Mouse (Mus musculus): ENCODE data around the gene Saxo1.
A peak's percentile ranks its signal among the peaks of the same experiment; 100 is the strongest.

Gene Saxo1

GRCm38 (mm10) chr4:86558228-86558627 is at the start of gene Saxo1:
TSS of gene Saxo1 (minus strand) at chr4:86558328.
- no peak for DNase-seq (ENCODE audit: inconsistent ontology term)

DNA sequence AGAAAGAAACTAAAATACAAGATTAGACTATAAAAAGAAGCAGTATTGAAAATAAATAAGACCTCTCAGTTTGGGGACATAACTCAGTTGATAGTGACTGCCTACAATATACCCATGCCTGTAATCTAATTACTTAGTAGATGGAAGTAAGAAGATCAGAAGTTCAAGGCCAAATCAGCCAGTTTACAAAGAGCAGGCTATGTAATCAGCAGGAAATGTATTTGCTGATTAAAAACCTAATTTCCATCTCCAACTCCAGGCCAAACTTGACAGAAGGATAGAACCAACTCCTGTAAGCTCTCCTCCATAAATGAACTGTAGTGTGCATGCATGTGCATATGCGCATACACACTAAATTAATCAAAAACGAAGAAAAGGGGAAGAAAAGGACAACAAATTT is 33.2 kb upstream of the Saxo1 start:
- no peak for DNase-seq (ENCODE audit: inconsistent ontology term)

- DNase-seq (ENCODE audit: inconsistent ontology term), result no peak
These were observed 30.1 kb upstream of the Saxo1 start for GRCm38 (mm10) chr4:86588236-86588635.

DNA sequence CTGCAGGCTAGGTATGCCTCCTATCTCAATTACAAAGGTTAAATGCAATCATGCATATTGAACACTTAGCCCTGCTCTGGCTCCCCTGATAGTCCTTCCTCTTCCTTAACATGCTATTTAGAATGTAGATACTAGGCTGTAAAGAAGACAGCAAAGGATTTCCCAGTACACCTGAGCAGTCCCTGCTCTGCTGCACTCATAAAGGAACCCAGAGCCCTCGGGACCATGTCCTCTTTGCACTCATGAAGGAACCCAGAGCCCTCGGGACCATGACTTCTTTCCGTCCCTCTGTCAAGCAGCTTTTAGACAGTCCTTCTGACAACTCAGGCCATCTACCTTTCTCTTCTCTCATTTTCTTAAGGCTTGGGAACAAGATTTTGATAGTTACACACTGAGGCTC is 22.5 kb upstream of the Saxo1 start:
- no peak for DNase-seq (ENCODE audit: inconsistent ontology term)

- DNase-seq (ENCODE audit: inconsistent ontology term), result no peak
These were observed 21.9 kb upstream of the Saxo1 start for GRCm38 (mm10) chr4:86580056-86580455.

DNA sequence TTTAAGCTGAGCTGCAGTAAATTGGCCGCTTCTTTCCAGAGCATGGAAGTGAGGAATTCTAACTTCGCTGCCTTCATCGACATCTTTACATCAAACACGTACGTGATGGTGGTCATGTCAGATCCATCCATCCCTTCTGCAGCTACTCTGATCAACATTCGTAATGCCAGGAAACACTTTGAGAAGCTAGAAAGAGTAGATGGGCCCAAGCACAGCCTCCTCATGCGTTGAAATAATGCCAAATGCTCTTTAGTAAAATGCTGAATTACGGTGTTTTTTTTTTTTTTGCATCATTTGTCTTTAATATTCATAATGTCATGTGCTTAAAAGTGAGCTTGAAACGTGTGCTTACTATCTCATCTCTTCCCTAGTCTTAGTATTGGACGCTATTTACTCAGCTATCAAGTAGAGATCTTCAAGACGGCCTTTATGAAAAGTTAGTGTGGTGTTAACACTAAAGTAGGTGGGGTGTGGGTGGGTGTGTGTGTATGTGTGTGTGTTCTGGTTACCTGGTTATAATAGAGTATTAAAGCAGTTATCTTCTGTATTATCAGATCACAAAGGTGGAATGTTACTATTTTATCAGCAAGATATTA is 18.6 kb upstream of the Saxo1 start:
- no peak for DNase-seq (ENCODE audit: inconsistent ontology term)

DNA sequence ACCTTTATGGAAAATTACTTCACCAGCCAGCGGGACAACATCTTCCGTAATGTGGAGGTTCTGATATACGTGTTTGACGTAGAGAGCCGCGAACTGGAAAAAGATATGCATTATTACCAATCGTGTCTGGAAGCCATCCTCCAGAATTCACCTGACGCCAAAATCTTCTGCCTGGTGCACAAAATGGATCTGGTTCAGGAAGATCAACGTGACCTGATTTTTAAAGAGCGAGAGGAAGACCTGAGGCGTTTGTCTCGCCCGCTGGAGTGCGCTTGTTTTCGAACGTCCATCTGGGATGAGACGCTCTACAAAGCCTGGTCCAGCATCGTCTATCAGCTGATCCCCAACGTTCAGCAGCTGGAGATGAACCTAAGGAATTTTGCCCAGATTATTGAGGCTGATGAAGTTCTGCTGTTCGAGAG is 18.0 kb upstream of the Saxo1 start:
- DNase-seq (ENCODE audit: inconsistent ontology term), result peak; percentile 49

- peak; percentile 97 for DNase-seq (ENCODE audit: inconsistent ontology term)
These were observed 17.3 kb upstream of the Saxo1 start, which contains the start of gene Rraga for GRCm38 (mm10) chr4:86575283-86575983. TSS of gene Rraga (plus strand) at chr4:86575668.

DNA sequence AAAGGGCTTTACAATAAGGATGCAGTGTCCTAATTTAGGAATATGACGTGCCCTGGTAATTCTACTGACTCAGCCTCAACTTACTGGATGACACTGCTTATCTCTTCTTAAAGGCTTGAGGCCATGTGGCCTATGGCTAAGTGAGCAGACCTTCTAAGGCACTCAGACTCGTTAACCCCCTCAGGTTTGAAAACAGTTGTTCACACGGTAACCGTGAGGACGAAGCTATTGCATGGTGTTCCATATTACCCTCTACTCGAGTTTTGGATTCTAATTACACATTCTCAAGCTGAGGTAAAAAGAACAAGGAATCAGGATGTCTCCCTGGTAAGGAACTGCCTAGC is 16.8 kb upstream of the Saxo1 start:
- no peak for DNase-seq (ENCODE audit: inconsistent ontology term)

DNA sequence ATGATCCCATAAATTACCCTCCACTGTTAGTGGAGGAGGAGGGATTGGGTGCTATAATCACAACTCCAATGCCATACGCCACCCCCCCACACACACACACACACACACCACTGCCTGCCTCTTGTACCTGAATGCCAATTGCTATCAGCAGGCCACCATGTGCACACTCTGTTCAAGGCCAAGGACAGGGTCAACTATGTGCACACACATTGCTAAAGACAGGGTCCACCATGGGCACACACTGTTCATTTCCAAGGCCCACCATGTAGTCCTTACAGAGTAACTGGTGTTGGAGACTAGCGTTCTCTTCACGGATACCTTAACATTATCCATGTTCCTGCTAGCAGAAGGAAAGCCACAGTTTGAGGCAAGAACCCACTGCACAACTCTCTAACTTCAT is 2.9 kb upstream of the Saxo1 start:
- DNase-seq (ENCODE audit: inconsistent ontology term), result no peak

DNA sequence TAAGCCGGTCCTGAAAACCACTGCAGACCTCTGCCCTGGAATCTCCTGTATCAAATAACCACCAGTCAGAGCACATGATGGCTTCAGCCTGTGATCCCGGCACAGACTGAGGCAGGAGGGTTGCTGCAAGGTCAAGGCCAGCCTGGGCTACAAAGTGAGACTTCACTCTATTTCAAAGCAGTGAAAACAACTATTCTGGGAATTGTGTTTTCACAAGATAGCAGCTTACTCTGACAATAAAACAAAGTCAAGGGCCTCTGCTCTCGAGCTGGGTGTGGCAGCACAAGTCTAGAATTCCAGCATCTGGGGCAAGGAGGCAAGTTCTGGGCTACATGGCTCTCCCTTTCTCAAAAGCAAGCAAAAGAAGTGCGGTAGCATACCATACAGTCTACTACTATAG is 878 bp upstream of the Saxo1 start:
- DNase-seq (ENCODE audit: inconsistent ontology term), result no peak

DNA sequence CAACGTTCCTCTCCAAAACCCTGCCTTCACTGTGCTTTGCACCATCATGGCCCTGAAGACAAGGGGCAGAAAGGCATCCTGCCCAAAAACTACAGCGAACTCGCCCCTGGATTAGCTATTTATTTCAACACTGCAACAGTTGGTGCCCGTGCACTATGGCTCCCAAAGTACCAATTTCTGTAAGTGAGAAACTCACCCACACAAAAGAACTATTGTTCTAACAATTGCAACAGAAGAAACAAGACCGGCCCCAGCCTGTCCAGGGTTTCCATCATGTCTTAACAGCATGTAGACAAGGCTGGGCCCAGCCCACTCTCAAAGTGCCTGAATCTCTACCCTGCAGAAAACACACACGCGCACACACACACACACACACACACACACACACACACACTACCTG is 757 bp downstream of the Saxo1 start:
- DNase-seq (ENCODE audit: inconsistent ontology term), result no peak

DNA sequence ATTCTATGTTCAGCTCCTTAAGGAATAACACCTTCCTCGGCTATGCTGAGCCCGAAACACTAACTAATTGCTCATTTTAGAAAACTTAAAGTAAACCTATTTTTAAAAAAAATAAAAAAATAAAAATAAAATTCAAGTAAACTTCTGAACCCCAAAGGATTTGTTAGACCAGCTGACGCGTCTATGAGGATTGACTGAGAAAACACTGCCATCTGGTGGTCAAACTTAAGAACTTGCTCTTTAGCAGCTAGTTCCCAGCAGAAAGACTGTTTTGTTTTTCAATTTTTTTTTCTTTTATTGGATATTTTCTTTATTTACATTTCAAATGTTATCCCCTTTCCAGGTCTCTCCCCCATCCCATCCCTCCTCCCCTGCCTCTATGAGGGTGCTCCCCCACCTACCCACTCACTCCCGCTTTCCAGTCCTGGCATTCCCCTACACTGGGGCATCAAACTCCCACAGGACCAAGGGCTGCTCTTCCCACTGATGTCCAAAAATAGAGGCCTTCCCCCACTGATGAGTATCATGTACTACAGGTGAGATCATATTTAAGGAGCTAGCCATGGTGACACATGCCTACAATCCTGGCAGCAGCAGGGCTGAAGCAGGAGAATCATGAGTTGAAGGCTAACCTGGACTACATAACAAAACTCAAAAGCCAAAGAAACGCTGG is 3.0 kb downstream of the Saxo1 start:
- peak; percentile 43 for DNase-seq (ENCODE audit: inconsistent ontology term)

DNA sequence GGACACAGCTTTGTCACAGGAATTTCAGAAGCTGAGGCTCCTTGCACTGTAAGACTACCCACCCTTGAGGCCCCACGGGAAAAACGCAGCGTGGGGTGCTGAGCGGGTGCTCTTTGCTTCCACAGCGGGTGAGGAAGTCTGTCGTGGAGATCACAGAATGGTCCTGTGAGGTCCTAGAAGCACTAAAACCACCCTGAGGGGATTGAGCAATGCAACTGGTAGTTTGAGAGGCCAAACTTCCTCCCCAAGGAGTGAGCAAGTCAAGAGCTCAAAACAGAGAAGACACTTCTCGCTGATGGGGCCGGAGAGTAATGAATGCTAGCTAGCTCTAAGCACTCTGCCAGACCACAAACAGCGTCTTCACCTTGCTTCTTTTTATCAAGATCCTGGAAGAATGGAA is 9.8 kb downstream of the Saxo1 start:
- DNase-seq (ENCODE audit: inconsistent ontology term), result no peak

DNA sequence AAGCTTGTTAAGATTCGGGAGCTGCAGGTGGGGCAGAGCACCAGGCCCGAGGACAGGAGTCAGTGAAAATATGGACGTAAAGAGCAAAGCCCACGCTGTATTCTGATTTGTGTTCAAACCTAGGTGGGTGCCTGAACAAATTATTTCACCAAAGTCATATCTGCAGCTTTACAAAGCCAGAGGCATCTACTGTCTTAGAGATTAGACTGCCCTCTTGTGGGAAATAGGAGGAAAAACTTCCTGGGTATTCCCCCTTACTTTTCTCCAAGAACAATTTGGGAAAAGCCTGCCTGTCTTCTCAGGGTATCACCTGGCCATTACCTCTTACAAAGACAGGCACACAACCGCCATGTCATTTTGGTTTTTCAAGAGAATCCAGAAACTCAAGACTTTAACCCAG is 12.5 kb downstream of the Saxo1 start:
- peak; percentile 40 for DNase-seq (ENCODE audit: inconsistent ontology term)

GRCm38 (mm10) chr4:86543999-86544398 is 14.1 kb downstream of the Saxo1 start:
- DNase-seq (ENCODE audit: inconsistent ontology term), result peak; percentile 31

DNA sequence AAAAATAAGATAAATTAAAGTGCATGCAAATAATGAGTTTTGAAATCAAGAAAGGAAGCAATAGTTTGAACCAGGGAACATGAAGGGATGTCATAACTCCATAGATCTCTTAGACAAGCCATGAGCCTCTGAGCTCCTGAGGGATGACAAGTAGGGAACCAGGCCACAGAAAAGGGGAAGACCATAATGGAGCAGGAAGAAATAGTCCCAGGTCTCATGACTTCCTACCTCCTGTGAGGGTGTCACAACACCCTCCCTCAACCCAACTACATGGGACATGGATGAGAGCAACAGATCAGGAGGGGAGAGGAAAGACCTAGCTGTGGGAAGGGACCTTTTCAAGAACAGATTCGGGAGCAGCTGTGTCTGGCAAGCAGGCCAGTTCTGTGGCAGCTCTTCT is 16.6 kb downstream of the Saxo1 start:
- DNase-seq (ENCODE audit: inconsistent ontology term), result no peak

DNA sequence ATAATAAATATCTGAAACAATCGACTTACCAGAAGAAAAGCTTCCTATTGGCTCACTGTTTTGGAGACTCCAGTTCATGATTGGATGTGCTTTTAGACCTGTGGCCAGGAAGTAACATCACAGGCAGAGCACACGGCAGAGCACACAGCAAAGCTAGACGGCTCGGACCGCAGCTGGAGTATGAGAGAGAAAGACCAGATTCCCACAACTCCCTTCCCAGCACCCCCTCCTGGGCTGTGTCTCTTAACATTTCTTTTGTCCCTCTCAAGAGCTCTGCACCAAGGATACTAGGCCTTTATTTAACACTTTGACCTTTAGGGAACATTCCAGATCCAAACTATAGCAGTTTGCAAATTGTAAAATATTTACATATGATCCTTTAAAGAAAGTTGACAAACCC is 19.2 kb downstream of the Saxo1 start:
- DNase-seq (ENCODE audit: inconsistent ontology term), result no peak

DNA sequence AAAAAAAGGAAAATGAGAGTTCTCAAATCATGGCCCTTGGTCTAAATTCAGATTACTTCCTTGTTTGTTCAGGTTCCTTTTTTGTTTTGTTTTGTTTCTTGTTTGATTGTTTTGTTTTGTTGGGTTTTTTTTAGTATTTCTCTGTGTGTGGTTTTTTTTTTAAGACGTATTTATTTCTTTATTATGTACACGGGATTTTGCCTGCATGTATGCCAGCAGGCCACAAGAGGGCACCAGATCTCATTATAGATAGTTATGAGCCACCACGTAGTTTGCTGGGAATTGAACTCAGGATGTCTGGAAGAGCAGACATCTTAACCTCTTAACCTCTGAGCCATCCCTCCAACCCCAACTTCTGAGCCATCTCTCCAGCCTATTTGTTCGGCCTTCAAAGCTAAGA is 20.2 kb downstream of the Saxo1 start:
- no peak for DNase-seq (ENCODE audit: inconsistent ontology term)

DNA sequence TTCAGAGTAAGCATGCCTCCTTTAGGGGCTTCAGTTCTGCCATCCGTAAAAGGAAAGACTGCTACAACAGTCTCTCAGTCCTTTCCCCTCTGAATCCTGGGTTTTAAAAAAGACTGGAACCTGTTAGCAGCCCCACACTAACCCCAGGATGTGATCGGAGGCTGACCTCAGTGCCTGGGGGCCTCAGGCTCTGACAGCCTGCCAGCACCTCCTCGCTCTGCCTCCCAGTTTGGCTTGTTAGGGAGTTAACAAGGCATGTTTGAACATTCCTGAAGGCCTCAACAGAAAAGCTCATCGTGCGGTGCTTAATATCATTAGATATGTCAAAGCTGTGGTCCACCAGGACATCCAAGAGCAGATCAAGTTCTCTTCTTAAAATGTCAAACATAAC is 24.0 kb downstream of the Saxo1 start:
- DNase-seq (ENCODE audit: inconsistent ontology term), result peak; percentile 78

- DNase-seq (ENCODE audit: inconsistent ontology term), result no peak
These were observed 24.6 kb downstream of the Saxo1 start for GRCm38 (mm10) chr4:86533406-86534090.

GRCm38 (mm10) chr4:86529161-86529560 is 29.0 kb downstream of the Saxo1 start:
- DNase-seq (ENCODE audit: inconsistent ontology term), result no peak
